ENCODE assay signal across 11 mouse cellular contexts in genomic region chr13:35797811-35798522, GRCm38 (mm10).
DNase-seq lines count a peak whose midpoint lies in the region; ATAC-seq and TF ChIP-seq lines count a peak whose summit lies in the region.
"Had no signal": no experiment of that assay in that cellular context is flagged by ENCODE, and none has a peak within 500 bp of the region (broad histone marks: within the 10 kb centered on the region; RNA-seq: fewer than 3 reads in every experiment).

No protein-coding gene starts in this region.

- no peak for TF ChIP-seq POLR2A in cerebellum, adult 2 months (IDR thresholded peaks at IDR 0.05; ENCODE audit: borderline replicate concordance, insufficient read depth, low read length)

- peaks cover 68% of the 10 kb centered on the region for H3K4me1 ChIP-seq in heart, embryonic 12.5 days (replicated peaks)
- H3K4me1 ChIP-seq in liver, embryonic 16.5 days (ENCODE audit: control insufficient read depth, low read depth, low read length): peaks cover 67% of the 10 kb centered on the region
- H3K4me1 ChIP-seq in forebrain, embryonic 13.5 days: peaks cover 17% of the 10 kb centered on the region
- peaks cover 19% of the 10 kb centered on the region for H3K4me1 ChIP-seq in cerebellum, adult 2 months (ENCODE audit: control insufficient read depth, insufficient read depth, low read length)

- H3K36me3 ChIP-seq in heart, embryonic 12.5 days: peaks cover 4% of the 10 kb centered on the region
- no peaks in the 10 kb centered on the region; the same call in 1 of the 2 replicates for H3K36me3 ChIP-seq in liver, embryonic 16.5 days (ENCODE audit: control insufficient read depth, insufficient read depth)
- H3K36me3 ChIP-seq in forebrain, embryonic 13.5 days (ENCODE audit: poor library complexity, severe bottlenecking): no peaks in the 10 kb centered on the region

- H3K27ac ChIP-seq in heart, embryonic 12.5 days (ENCODE audit: poor library complexity, severe bottlenecking): peak overlapping the region; percentile 94
- peak overlapping the region; percentile 93 for H3K27ac ChIP-seq in liver, embryonic 16.5 days (ENCODE audit: low read length)
- no peak overlapping the region for H3K27ac ChIP-seq in forebrain, embryonic 13.5 days
- H3K27ac ChIP-seq in cerebellum, adult 2 months (ENCODE audit: insufficient read depth, low read length): no peak overlapping the region
- H3K27ac ChIP-seq: hindbrain, postnatal 0 days had no signal

- no peaks in the 10 kb centered on the region for H3K27me3 ChIP-seq in heart, embryonic 12.5 days (replicated peaks)
- no peaks in the 10 kb centered on the region for H3K27me3 ChIP-seq in liver, embryonic 16.5 days (ENCODE audit: control insufficient read depth, insufficient read depth, low read depth, low read length)
- H3K27me3 ChIP-seq in forebrain, embryonic 13.5 days: no peaks in the 10 kb centered on the region
- no peaks in the 10 kb centered on the region for H3K27me3 ChIP-seq in cerebellum, adult 2 months (ENCODE audit: control insufficient read depth, insufficient read depth, low read length)

- WGBS in heart, embryonic 12.5 days: 58% methylated on average over 13 of the region's 13 CpGs
- 70% methylated on average over 13 of the region's 13 CpGs for WGBS in liver, embryonic 16.5 days (ENCODE audit: insufficient replicate concordance)
- WGBS in forebrain, embryonic 13.5 days: 93% methylated on average over 13 of the region's 13 CpGs
- WGBS in cerebellum, adult 2 months: 76% methylated on average over 13 of the region's 13 CpGs

- no peak for TF ChIP-seq CTCF in cerebellum, adult 2 months (IDR thresholded peaks at IDR 0.05; ENCODE audit: borderline replicate concordance, insufficient read depth, low read depth, low read length)

- no peak for ATAC-seq in heart, embryonic 12.5 days (ENCODE audit: insufficient number of reproducible peaks, low FRiP score)
- peak; percentile 36 for ATAC-seq in activated CD4-positive, CD25-positive, alpha-beta regulatory T cell, adult 4 months
- ATAC-seq in liver, embryonic 16.5 days (ENCODE audit: low read depth): no peak
- ATAC-seq in forebrain, embryonic 13.5 days: no peak
- ATAC-seq: forebrain, embryonic 16.5 days had no signal

- no peak overlapping the region for H3K4me3 ChIP-seq in heart, embryonic 12.5 days
- no peak overlapping the region for H3K4me3 ChIP-seq in liver, embryonic 16.5 days (ENCODE audit: low read depth, low read length)
- no peak overlapping the region for H3K4me3 ChIP-seq in forebrain, embryonic 13.5 days
- no peak overlapping the region for H3K4me3 ChIP-seq in cerebellum, adult 2 months (replicated peaks; ENCODE audit: insufficient read depth, low read depth, low read length)

- peak overlapping the region; percentile 4; the same call in 1 of the 2 replicates for H3K4me2 ChIP-seq in heart, embryonic 12.5 days
- no peak overlapping the region for H3K4me2 ChIP-seq in liver, embryonic 16.5 days (ENCODE audit: low read depth, low read length)
- H3K4me2 ChIP-seq in forebrain, embryonic 13.5 days: no peak overlapping the region

- DNase-seq in heart, postnatal 4 days: no peak
- peak; percentile 82 for DNase-seq in A20 (ENCODE audit: low read depth, low spot score)
- DNase-seq in layer of hippocampus, adult 18-20 months (ENCODE audit: low spot score in 2 of 2): no peak
- DNase-seq in cerebellum, adult 2 months: no peak
- DNase-seq: adrenal gland, adult 2 months had no signal

- no peaks in the 10 kb centered on the region for H3K9me3 ChIP-seq in heart, embryonic 12.5 days (replicated peaks)
- no peaks in the 10 kb centered on the region for H3K9me3 ChIP-seq in liver, embryonic 16.5 days (replicated peaks; ENCODE audit: control insufficient read depth, low read length)
- no peaks in the 10 kb centered on the region for H3K9me3 ChIP-seq in forebrain, embryonic 13.5 days (replicated peaks)

- peak overlapping the region; percentile 39; the same call in 1 of the 2 replicates for H3K9ac ChIP-seq in heart, embryonic 12.5 days
- no peak overlapping the region; the same call in 1 of the 2 replicates for H3K9ac ChIP-seq in liver, embryonic 16.5 days (ENCODE audit: low read depth, low read length)
- no peak overlapping the region for H3K9ac ChIP-seq in forebrain, embryonic 13.5 days

Comparison
In these comparisons a context has a peak if more than half of its experiments do, and no peak if none do; other contexts are left out.
1. H3K27ac ChIP-seq: peak in heart, embryonic 12.5 days (single experiment) and liver, embryonic 16.5 days (single experiment); none in forebrain, embryonic 13.5 days (single experiment) and cerebellum, adult 2 months (single experiment).